Mouse (Mus musculus): ENCODE measurements around the gene Nek8. TPM values are rescaled to one million over a fixed set of nuclear protein-coding genes. Genes with fewer than 3 reads are reported as not detected.
A peak's percentile ranks its signal among the peaks of the same experiment; 100 is the strongest.
"Not testable (repeated sequence)": the region's sequence is repeated elsewhere in the genome, so short reads cannot be mapped to it uniquely, and the experiment has no call there.

The Nek8 gene
- total RNA-seq, 2 experiments from 2014 or later, result 0.59 to 0.64 TPM

- intact Hi-C loops (cut with DNase I), result no loop called here
- DNase-seq, result peak; percentile 43 to 49
These were observed 23.9 kb downstream of the Nek8 start for GRCm38 (mm10) chr11:78152299-78153231.

- DNase-seq, result no peak
- intact Hi-C loops (cut with DNase I), result no loop called here
These were observed 25.3 kb downstream of the Nek8 start for GRCm38 (mm10) chr11:78151161-78151560.

GRCm38 (mm10) chr11:78146707-78147543 is 29.6 kb downstream of the Nek8 start:
- no peak for DNase-seq
- intact Hi-C loops (cut with DNase I), result no loop called here

GRCm38 (mm10) chr11:78146168-78146567 is 30.3 kb downstream of the Nek8 start:
- DNase-seq, result no peak
- intact Hi-C loops (cut with DNase I), result no loop called here

- intact Hi-C loops (cut with DNase I), result no loop called here
- DNase-seq, result no peak
These were observed 33.0 kb downstream of the Nek8 start for GRCm38 (mm10) chr11:78143520-78143919.

- intact Hi-C loops (cut with DNase I), result no loop called here
- no peak for DNase-seq
These were observed 35.8 kb downstream of the Nek8 start for GRCm38 (mm10) chr11:78140665-78141064.

GRCm38 (mm10) chr11:78138023-78138422 is 38.5 kb downstream of the Nek8 start:
- DNase-seq, result no peak
- intact Hi-C loops (cut with DNase I), result no loop called here

- intact Hi-C loops (cut with DNase I), result no loop called here
- DNase-seq, result no peak
These were observed 38.9 kb downstream of the Nek8 start for GRCm38 (mm10) chr11:78137584-78137983.

GRCm38 (mm10) chr11:78136132-78136531 is 40.3 kb downstream of the Nek8 start:
- intact Hi-C loops (cut with DNase I), result no loop called here
- DNase-seq, result no peak

- DNase-seq; intact Hi-C loops (cut with DNase I): not testable (repeated sequence)
These were observed 41.2 kb downstream of the Nek8 start for GRCm38 (mm10) chr11:78135314-78135713.

GRCm38 (mm10) chr11:78134344-78134743 is 42.1 kb downstream of the Nek8 start:
- DNase-seq, result no peak
- intact Hi-C loops (cut with DNase I), result no loop called here

- intact Hi-C loops (cut with DNase I), result no loop called here
- no peak for DNase-seq
These were observed 42.6 kb downstream of the Nek8 start for GRCm38 (mm10) chr11:78133915-78134314.

GRCm38 (mm10) chr11:78129458-78129857 is 47.0 kb downstream of the Nek8 start:
- intact Hi-C loops (cut with DNase I), result loop anchor here (5.0 kb wide), 1 partner anchor 47 kb away; the partner anchor contains the start of gene Eral1
- no peak for DNase-seq

- DNase-seq, result no peak
- intact Hi-C loops (cut with DNase I), result loop anchor here (5.0 kb wide), 1 partner anchor 44 kb away; the partner anchor contains the start of gene Eral1
These were observed 49.7 kb downstream of the Nek8 start for GRCm38 (mm10) chr11:78126739-78127138.

- DNase-seq, result no peak
- intact Hi-C loops (cut with DNase I), result loop anchor here (5.0 kb wide), 1 partner anchor 43 kb away; the partner anchor contains the start of gene Eral1
These were observed 50.8 kb downstream of the Nek8 start for GRCm38 (mm10) chr11:78125691-78126090.

GRCm38 (mm10) chr11:78123782-78124181 is 52.7 kb downstream of the Nek8 start:
- DNase-seq, result no peak
- intact Hi-C loops (cut with DNase I), result no loop called here

- DNase-seq, result no peak
- intact Hi-C loops (cut with DNase I), result no loop called here
These were observed 53.7 kb downstream of the Nek8 start for GRCm38 (mm10) chr11:78122815-78123214.

- intact Hi-C loops (cut with DNase I), result no loop called here
These were observed 55.3 kb downstream of the Nek8 start for GRCm38 (mm10) chr11:78121176-78121575.

GRCm38 (mm10) chr11:78119898-78120297 is 56.6 kb downstream of the Nek8 start:
- intact Hi-C loops (cut with DNase I), result no loop called here
- DNase-seq, result no peak

More at GRCm38 (mm10) chr11:78121176-78121575, 55.3 kb downstream of the Nek8 start:
- DNase-seq, result no peak

- DNase-seq, result no peak
These were observed 58.0 kb downstream of the Nek8 start for GRCm38 (mm10) chr11:78118467-78118866.

GRCm38 (mm10) chr11:78116146-78116410 is 60.4 kb downstream of the Nek8 start:
- no peak for DNase-seq
- intact Hi-C loops (cut with DNase I), result no loop called here

More at GRCm38 (mm10) chr11:78118467-78118866, 58.0 kb downstream of the Nek8 start:
- intact Hi-C loops (cut with DNase I), result no loop called here
